Mouse (Mus musculus) kidney, adult 11 months (tissue): ENCODE measurements around the gene Sec1.
A peak's percentile ranks its signal among the peaks of the same experiment; 100 is the strongest.
"Not testable (repeated sequence)": the region's sequence is repeated elsewhere in the genome, so short reads cannot be mapped to it uniquely, and the experiment has no call there.

Experiments used
- DNase-seq: peaks from one replicate; pipeline ENCODE4 v3.0.0; 2022

Sec1 gene

DNA sequence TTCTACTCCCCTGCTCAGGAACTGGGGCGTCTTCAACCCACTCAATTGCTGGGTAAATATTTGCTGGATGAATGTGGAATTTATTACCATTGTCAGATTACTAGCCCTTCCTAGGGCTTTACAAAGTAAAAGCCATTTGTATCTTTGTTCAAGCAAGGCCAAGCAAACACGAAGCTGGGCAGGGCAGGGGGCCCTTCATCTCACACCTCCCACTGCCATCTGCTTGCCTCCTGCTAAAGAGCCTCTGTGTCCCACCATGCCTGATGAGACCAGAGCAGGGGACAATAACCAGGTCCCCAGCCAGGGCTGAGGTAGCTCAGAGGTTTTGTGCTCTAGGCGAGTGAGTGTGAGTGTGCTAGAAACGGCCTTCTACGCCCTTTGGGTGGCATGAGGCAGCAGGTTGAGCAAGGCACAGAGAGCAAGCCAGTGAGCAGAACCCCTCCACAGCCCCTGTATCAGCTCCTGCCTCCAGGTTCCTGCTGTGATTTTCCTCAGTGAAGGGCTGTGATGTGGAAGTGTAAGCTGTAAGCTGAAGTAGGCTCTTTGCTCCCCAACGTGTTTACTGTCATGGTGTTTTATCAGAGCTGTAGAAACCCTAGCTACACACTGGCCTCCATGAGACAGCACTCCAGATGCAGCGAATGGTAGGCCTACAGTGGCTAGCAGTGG, 16.4 kb downstream of the Sec1 start:
- DNase-seq: no peak

DNA sequence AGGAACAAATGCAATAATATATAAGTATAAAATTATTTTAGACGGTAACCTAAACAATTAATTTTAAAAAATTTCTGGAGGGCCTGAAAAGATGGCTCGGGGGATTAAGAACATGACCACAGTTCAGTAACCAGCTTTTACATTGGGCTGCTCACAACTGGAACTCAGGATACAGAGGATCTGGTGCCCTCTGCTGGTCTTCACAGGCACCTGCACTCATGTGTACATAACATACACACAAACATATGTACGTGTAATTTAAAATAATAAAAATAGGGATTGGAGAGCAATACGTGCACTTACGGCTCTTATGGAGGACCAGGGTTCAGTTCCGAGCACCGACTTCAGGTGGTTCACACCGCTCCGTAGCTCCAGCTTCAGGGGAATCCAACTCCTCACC, 25.3 kb downstream of the Sec1 start:
- DNase-seq: no peak

DNA sequence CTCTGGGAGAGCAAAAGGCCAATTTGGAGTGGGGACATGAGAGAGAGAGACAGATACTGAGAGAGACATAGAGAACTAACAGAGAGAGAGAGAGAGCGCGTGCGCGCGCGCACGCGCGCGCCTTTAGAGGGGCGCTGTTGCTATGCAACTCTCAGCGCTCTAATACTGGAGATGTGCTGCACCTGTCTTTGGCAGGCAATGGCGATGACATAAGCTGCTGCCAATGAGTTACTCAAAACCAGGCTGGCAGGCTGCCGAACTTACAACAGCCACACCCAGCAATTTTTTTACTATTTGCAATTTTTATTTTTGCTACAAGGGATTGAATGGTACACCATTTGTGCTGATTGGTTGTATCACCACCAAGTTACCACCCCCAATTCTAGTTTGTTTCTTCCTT, 26.4 kb downstream of the Sec1 start:
- no peak for DNase-seq

DNA sequence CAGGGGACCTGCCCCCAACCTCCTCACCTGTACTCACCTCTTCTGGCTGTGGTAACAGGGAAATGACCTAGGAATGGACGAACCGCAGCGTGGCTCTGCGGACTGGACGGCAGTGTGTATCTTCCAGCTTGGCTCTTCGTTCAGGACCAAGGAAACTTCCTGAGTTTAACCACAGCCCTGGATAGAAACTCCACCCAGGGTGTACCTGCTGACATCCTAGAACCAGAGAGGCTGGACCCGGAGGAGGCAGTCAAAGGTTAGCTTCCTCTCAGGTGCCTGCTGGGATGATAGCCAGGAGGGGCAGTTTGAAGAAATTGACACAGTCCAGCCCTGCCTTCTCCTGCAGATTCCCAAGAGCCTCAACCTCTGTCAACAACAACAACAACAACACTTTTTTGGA, 28.0 kb downstream of the Sec1 start, which contains the start of gene Fut2:
TSS of gene Fut2 (minus strand) at position 234 of the 400 bp plus-strand sequence.
- no peak for DNase-seq

DNA sequence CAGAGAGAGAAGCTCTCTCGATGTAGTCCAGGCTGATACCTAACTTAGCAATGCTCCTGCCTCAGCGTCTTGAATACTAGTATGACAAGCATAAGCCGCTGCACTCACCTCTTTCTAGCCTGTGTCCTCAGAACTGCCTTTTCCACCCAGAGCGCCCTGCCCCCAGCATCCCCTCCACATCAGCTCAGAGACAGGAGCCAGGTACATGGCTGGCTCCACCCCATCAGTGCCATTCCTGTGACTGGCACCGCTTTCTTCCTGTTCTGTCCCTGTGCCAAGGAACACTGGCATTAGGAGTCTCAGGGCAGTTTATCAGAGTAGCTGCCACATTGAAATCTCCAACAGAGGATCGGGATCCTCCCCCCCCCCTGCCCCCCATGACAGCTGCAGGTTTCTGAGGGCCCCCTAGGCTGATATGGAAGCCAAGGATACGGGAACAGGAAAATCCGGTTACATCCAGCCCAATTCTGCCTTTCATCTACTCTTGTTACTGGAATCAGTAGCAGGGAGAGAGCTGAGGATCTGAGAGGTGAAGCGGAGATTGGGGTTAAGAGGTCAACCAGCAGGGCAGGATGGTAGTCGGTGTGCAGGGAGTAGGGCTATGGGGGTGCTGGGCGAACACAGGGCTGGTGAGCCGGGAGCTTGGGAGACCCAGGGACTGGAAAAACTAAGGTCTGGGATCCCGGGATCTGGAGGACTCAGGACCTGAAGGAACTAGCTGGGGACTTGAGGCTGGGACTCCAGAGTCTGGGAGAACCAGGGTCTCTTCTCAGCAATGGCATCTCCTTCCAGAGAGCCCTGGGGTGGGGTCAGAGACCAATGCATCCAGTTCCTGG, 28.7 kb downstream of the Sec1 start:
- no peak for DNase-seq

DNA sequence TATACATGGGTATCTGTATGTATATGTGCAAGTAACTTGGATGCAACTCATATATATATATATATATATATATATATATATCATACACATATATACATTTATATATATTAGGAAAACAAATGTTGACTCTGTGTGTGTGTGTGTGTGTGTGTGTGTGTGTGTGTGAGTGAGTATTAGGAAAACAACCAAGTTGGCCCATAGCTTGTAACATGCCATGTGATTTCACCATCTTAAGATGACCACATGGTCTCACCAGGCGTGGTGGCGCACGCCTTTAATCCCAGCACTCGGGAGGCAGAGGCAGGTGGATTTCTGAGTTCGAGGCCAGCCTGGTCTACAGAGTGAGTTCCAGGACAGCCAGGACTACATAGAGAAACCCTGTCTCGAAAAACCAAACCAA, 32.5 kb downstream of the Sec1 start:
- not testable (repeated sequence) for DNase-seq

DNA sequence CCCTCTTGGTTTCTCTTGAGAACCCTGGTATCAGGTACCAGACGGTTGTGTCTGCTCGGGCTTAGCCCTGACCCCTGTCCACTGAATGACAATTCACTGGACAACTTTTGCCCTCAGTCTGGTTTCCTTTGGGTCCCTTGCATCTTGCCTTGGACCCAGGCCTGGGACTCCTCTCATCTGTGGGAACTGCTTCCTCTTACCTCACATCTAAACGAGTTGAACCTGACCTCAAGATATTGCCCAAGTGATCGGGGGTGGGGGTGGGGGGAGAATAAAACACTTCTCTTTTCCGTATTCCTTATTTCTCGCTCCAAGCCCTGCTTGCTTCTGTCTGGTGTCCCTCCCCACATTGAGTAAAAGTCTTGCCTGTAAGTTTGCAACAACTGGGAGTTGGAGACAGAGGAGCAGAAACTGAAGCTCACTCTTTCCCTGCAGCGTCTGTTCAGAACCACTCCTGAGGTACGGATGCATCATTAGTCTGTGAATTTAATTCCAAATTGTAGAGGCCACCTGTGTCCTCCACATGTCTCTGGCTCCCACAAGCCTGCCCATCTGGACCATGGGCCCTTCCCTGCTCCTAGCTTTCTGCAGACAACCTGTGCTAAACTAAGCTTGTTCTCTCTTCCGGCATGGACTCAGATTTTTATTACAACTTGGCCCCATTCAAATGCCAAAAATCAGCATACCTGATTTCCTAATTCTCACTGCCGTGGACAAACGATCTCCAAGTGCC, 33.3 kb downstream of the Sec1 start:
- no peak for DNase-seq

DNA sequence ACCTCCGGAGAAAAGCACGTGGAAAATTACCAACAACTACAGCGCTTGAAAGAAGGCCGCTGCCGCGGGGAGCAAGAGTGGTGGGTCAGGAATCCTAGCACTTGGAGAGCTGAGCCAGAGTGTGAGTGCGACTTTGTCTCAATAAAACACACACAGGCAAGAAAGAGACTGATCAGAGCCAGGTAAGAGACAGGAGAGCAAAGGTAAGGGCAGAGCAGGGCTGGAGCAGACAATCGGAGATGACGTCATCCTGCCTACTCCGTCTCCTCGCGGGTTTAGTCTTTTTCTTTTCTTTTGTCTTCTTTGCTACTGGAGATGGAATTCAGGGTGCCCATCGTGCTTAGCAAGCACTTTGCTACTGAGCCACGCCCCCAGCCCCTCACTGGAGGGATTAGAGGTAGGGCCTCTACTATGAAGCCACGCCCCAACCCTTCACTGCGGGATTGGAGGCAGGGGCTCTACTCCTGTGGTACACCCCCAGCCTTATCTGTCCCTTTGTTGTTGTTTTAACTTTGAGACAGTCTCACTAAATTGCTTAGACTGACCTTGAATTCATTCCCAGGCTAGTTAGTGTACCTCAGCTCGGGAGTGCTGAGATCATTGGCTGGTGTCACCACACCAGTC, 39.7 kb downstream of the Sec1 start:
- DNase-seq: no peak

DNA sequence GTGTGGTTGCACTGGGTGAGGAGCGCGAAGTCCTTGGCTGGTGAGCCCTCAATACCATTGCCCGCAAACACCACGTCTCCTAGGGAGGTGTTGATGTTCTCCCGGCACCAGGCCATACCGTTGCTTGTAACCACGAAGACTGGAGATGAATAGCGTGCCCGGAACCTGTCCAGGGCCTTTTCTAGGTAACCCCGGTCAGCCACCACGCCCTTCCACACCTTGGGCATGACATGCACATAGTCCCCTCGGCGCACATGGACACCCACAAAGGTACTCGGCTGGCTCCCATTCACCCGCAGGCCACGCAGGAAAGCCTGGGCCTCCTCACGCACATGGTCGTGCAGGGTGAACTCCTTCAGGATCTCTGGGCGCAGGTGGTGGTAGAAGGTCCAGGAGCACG, 43.7 kb downstream of the Sec1 start:
- DNase-seq: not testable (repeated sequence)

DNA sequence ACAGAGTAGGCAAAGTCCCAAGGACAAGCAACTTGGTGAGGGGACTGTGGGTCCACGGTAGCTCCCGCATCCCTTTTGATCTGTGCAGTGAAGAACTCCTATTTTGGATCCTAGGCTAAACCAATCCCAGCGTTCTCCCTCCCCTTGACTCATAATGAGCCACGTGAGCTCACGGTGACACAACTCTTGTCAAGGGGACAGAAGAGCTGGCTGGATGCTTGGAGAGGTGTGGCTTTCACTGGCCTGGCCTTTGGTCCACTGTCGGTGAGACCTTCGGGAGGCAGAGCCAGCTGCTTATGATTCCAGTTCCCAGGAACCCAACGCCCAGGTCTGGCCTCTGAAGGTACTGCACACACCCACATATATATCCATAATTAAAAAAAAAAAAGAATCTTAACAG, 44.9 kb downstream of the Sec1 start:
- DNase-seq: no peak

DNA sequence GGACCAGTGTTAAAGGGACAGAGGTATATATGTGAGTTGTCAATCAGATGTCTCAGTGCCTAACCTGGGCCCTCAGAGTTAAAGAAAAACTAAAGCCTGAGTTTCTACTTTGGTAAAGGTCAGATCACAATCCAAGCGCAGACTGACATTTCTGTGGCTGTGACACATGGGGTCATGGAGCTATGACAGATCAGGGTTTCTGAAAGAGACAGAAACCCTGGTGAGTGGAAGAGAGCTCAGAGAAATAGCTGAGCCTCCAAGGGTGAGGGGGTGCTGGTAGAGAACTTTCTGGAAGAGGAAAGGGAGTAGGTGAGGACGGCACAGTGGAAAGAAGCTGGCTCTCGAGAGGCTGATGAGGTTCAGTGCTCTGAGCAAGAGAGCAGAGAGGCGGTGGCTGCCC, 47.5 kb downstream of the Sec1 start:
- DNase-seq: no peak

DNA sequence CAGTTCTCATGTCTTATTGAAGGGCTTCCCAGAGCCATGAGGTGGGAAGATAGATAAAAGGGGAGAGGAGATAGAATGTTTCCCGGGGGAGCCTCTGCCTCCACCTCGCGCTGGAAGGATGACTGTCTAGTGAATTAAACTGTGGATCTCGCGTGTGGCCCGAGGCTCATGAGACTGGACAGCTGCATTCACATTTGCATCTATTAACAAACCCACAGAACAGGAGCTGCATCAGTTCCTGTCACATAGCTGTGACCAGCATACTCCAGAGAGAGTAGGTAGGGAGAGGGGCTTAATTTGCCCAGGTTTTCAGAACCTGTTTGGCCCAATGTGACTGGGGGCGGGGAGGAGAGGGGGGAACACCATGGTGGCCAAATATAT, 48.6 kb downstream of the Sec1 start:
- no peak for DNase-seq

DNA sequence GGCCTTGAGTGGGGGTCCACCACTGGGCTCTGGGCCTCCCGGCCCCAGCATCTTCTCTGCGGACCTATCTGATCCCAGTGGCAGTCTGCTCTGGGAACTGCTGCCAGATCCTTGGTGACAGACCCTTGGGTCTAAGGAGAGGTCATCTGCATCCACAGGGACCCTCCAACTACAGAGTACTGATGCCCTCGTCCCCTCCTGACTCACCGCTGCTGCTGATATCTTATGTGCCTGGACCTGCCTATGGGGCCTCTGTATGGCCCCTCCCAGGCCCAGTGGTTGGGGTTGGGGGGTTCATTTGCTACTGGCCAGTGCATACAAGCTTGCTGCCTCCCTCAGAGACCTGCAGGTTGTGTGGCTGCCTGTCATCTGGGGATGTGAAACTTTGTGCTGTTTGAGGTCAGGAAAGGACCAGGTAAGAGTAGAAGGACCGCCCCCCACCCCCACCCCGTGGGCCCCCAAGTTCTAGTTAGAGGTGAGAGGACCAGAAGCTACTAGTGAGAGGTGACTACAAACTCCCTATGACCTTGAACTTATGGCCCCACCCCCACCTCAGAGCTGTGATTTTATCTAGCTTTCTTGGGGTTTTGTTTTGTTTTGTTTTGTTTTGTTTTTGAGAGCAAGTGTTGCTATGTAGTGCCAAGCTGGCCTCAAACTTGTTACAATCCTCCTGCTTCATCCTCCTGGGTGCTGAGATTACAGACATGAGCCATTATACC, 49.2 kb downstream of the Sec1 start:
- DNase-seq: no peak

DNA sequence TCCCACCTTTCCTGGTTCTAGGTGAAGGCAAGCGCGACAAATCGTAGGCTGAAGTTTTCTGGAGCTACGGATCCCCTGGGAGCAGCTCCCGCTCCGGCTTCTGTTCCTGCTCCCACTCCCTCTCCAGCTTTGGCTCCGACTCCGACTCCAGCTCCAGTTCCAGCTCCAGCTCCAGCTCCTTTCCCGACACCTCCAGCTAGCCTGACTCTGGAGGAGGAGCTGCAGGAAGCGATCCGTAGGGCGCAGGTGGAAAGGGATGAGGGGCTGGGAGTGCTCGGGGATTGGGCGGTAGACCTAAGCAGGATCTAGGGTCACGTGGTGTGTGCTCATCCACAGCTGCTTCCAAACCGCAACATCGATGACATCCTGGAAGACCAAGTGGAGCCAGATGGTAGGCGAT, 50.0 kb downstream of the Sec1 start:
- no peak for DNase-seq

DNA sequence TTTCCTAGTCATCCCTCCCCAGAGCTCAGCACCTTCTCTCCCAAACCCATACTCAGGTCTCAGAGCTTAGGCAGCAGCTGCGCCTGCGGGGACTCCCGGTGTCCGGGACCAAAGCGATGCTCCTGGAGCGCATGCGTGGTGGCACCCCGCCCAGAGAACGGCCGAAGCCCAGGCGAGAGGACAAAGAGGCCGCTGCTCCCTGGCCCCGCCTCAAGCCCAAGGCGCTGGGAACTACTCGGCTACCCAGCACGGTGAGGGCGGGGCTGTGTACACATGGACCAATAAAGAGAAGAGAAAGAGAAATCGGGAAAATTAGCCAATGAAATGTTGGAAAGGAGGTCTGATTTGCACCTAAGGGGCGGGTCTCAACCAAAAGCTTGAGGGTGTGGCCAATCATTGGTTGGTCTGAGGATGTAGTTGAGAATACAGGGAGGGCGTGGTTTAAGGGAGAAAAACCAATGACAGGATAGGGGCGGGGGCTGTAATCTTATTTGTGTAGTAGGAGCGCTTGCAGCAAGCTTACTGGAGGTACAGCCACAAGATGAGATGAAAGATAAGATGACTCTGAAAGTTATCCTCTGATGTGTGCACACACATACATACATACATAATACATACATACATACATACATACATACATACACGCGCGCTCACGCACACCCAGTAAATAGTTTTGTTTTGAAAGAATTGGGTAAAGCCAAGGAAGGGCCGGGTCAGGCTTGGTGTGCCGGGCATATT, 50.6 kb downstream of the Sec1 start:
- peak; percentile 94 for DNase-seq

DNA sequence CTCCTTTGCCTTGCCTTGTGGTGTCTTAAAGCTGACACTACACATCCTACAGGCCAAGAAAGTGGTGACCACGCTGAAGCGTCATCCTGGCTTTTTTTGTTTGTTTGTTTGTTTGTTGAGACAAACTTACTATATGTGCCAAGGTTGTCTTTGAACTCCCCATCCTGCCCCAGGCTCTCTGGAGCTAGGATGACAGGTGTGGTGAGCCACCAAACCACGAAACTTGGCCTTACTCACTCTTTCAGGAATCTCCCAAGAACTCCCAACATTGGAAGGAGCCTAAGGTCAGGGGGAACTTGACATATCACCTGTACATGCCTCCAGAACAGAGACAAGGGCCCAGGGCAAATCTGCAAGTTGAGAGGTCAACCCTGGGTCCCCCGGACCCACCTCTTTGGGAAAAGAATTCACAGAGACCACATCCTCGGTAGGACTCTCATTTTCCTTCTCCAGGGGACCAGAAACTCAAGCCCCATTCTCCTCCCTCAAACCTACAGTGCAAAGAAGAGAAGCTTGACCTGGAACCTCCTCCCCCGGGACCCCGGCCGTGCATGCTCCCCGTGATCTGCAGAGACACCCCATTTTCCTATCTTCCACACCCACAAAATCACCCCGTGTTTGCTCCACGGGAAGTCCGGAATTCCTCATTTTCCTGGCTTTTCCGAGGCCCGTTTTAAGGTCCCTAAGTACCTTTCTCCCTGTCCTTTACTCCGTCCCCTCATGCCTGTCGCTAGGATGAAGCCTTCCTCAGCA, 51.5 kb downstream of the Sec1 start:
- DNase-seq: no peak

DNA sequence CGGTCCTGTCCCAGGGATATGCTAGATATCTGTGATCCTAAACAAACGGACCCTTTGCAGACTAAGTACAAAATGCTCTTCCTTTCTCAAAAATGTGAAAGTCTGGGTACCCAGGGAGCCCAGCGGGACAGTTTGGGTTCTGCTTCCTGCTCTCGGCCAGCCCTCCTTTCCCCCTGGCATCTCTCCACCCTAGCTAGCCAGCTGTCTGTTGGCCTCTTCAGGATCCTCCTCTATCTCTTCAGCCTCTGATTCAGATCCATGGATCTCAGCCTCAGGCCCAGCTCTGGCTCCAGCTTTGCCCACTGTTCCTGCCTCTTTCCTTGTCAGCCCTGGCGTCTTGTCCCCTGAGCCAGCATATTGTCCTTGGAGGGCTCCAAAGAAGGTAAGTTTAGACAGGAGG, 52.1 kb downstream of the Sec1 start:
- no peak for DNase-seq

DNA sequence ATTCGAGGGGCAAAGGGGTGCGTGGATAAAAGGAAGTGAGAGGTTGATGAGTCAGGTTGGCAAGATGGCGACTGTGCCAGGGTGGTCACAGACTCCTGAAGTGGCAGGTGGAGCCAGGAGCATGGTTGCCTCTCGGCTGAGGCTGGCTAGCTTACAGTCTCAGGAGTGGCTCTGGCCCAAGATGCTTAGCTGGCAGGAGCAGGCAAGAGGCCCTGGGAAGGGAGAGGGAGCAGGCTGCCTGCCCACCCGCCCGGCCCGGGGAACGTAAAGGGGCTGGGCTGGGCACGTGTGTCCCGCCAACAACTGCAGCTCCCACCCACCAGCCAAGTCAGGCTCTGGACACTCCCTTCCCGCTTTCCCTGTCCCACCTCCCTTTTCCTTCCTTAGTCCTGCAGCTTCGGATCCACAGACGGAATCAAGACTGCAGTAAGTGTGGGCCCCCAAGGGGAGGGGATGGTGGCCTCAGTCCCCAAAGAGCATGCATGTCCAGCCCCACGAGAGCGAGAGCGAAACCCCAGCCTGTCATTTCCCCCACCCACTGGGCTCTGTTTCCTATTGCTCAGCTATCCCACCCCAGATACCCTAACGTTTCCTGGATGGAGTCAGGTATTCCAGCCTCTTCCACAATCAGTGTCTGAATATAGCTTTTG, 52.7 kb downstream of the Sec1 start:
- no peak for DNase-seq

DNA sequence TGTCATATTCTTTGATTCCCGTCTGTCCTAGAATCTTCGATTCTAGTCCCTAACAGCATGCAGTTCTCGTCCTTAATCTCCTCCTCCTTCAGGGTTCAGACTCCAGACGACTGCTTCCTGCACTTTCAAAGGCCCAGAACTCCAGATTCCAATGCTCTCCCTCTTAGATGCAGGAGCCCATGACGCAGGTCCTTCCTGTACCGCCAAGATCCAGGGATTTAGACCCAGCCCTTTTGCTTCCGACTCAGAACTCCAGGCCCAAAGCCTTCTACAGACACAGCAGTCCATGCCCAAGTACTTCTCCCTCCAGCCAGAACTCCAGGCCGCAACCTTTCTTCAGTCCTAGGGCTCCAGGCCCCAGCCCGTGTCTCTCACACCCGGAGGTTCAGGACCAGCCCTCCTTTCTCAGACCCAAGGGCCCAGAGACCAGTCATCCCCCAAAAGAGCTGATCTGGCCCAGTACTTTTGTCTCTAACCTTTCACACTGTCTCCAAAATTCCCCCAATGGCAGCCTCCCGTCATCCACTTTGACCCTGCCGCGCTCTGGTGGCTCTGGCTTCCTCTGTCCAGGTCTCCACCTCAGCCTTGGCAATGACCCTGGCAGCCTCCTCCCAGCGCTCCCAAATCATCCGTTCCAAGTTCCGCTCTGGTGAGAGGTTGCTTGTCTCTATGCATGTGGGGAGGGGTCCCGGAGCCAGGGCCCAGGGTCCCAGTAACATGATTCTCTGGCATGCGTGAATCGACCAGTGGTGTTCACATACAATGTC, 53.8 kb downstream of the Sec1 start:
- no peak for DNase-seq

DNA sequence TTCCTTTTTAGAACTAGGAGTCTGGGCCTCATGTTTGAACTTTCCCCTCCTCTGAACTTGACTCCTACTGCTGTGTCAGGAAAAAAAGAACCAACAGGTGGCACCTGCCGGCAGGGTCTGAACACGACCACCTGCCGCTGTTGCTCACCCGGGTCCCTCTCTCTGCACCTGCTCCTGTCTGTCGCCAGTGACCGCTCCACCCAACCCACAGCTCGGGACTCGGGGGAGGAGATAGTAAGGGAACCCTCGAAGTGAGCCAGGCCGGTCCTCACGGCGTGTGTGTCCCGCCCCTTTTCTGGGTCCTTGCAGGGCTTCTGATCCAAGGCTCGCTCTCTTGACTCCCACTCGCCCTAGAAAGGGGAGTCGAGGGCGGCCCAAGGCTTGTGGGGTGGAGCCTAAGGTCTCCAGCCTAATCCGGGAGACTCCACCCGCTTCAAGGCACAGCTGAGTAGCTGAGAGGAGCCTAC, 54.6 kb downstream of the Sec1 start, which contains the start of gene Mamstr:
TSS of gene Mamstr (plus strand) at position 417 of the 467 bp plus-strand sequence.
- no peak for DNase-seq
